Mouse (Mus musculus) stomach, postnatal 0 days (tissue): ENCODE measurements around the gene Hip1r. TPM values are rescaled to one million over a fixed set of nuclear protein-coding genes. Genes with fewer than 3 reads are reported as not detected.
A peak's percentile ranks its signal among the peaks of the same experiment; 100 is the strongest.

Source experiments
- ATAC-seq: fragments of 200-750 bp; cut with Nextera tagmentation; 2 replicates; pipeline ENCODE4 v1.8.0; 2017; ENCODE audit not compliant: low FRiP score, low TSS enrichment
- DNase-seq: peaks from one replicate; pipeline ENCODE4 v3.0.0-alpha.2; 2016; ENCODE audit warnings: low spot score
- H3K27ac ChIP-seq: fragments of 300-500 bp; sonication (generic); replicated peaks from 2 replicates; pipeline ENCODE4 v1.5.1; 2014; ENCODE audit warnings: mild to moderate bottlenecking, control low read depth
- H3K27me3 ChIP-seq: fragments of 300-500 bp; sonication (generic); 2 replicates; pipeline ENCODE4 v1.6.1; 2014; ENCODE audit warnings: low read length; ENCODE audit not compliant: control insufficient read depth, insufficient read depth
- H3K36me3 ChIP-seq: fragments of 300-500 bp; sonication (generic); 2 replicates; pipeline ENCODE4 v1.6.1; 2014; ENCODE audit warnings: low read length, mixed read lengths; ENCODE audit not compliant: control insufficient read depth, insufficient read depth
- H3K4me1 ChIP-seq: fragments of 300-500 bp; sonication (generic); replicated peaks from 2 replicates; pipeline ENCODE4 v1.6.1; 2014; ENCODE audit warnings: antibody characterized with exemption; ENCODE audit not compliant: control insufficient read depth, insufficient read depth
- H3K4me2 ChIP-seq: fragments of 300-500 bp; sonication (generic); replicated peaks from 2 replicates; pipeline ENCODE4 v1.6.1; 2014; ENCODE audit warnings: low read depth, mild to moderate bottlenecking, control low read depth, moderate library complexity
- H3K4me3 ChIP-seq: fragments of 300-500 bp; sonication (generic); 2 replicates; pipeline ENCODE4 v1.5.1; 2014; ENCODE audit warnings: low read depth, low read length, control low read depth
- H3K9ac ChIP-seq: fragments of 300-500 bp; sonication (generic); 2 replicates; pipeline ENCODE4 v1.6.1; 2014; ENCODE audit warnings: mild to moderate bottlenecking, low read length, control low read depth, mixed read lengths
- H3K9me3 ChIP-seq: fragments of 300-500 bp; sonication (generic); 2 replicates; pipeline ENCODE4 v1.6.1; 2016; ENCODE audit warnings: low read length; ENCODE audit not compliant: control insufficient read depth
- CTCF ChIP-seq: IDR thresholded peaks from 2 replicates; pipeline ENCODE4 v1.5.1; 2016; ENCODE audit warnings: antibody characterized with exemption, low read depth, mild to moderate bottlenecking, moderate library complexity
- EP300 ChIP-seq: optimal IDR thresholded peaks from 2 replicates; pipeline ENCODE3; 2016; ENCODE audit warnings: antibody characterized with exemption
- WGBS: fragments of 180-500 bp; shearing (Covaris S2); extraction: QIAGEN DNeasy Blood & Tissue Kit; methylation state at CpG from one replicate; pipeline ENCODE4 v1.1.7; 2014; 5-methylcytosine and 5-hydroxymethylcytosine counted together
- polyA plus RNA-seq: library from polyadenylated mRNA; unstranded; fragments of >200 nt; fragmentation: Nextera tagmentation; extraction: Ambion mirVana; gene quantifications from 2 replicates; pipeline ENCODE4 v1.2.1, GENCODE M21; 2015

Hip1r gene
- polyA plus RNA-seq, 1 experiment from 2014 or later, result 31.2 TPM

DNA sequence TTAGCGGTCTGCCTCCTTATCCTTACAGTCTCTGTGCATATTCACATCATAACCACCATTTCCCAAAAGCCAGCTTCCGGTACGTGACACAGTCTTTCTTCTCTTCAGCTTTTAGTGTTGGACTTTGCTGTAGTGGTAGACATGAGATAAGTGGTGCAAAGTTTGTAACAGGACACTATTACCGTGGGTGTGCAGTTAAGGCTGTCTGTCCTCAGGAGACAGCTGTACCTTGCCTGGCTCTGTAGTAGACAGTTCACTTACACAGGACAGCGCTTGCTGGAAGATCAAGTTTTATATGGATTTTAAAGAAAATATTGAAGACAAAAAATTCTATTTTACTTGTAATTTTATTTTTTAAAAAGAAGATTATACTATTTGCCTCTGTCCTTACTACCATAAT, 5.0 kb upstream of the Hip1r start:
- ATAC-seq (no peak), DNase-seq (no peak)
- H3K4me3 ChIP-seq, result no peak overlapping the region
- 59% methylated on average over 5 of the region's 5 CpGs for WGBS
- no peaks in the 10 kb centered on the region for H3K4me1 ChIP-seq
- no peak for TF ChIP-seq CTCF
- no peak for TF ChIP-seq EP300
- H3K4me2 ChIP-seq, result no peak overlapping the region
- H3K9ac ChIP-seq, result no peak overlapping the region
- H3K27ac ChIP-seq, result no peak overlapping the region
- H3K27me3 ChIP-seq, result no peaks in the 10 kb centered on the region
- H3K36me3 ChIP-seq, result no peaks in the 10 kb centered on the region
- no peaks in the 10 kb centered on the region for H3K9me3 ChIP-seq

DNA sequence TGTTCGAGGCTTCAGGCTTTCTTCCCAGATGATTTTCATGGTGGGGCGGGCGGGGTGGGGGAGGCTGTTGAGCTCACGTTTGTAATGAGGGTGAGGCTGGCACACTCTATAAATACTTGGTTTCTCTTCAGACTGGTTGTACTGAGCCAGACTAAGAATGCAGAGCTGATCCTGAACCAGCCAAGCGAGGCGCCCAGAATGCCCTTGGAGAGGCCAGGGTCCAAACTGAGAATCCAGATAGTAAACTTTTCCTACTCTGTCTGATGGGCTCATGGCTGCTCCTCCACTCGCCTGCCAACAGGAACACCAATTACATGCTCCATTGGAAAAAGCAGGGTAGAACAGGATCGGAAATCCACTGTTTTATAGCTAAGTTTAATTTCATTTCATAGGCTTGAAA, 4.2 kb upstream of the Hip1r start:
- DNase-seq (no peak), ATAC-seq (no peak)
- 0 out of 2 replicates have a peak overlapping the region, but pooled peaks have one; percentile 40 for H3K27ac ChIP-seq
- no peak overlapping the region for H3K4me2 ChIP-seq
- no peak overlapping the region for H3K4me3 ChIP-seq
- TF ChIP-seq CTCF, result no peak
- no peak for TF ChIP-seq EP300
- no peak overlapping the region for H3K9ac ChIP-seq
- H3K9me3 ChIP-seq, result no peaks in the 10 kb centered on the region
- H3K4me1 ChIP-seq, result no peaks in the 10 kb centered on the region
- WGBS, result 66% methylated on average over 8 of the region's 8 CpGs
- H3K27me3 ChIP-seq, result no peaks in the 10 kb centered on the region
- H3K36me3 ChIP-seq, result no peaks in the 10 kb centered on the region

- ATAC-seq, result no peak
Observed at GRCm38 (mm10) chr5:123970576-123970975, 2.9 kb upstream of the Hip1r start.

GRCm38 (mm10) chr5:123972453-123972852, 975 bp upstream of the Hip1r start:
- Histone ChIP-seq H3K4me3 (no peak overlapping the region), H3K36me3 (no peaks in the 10 kb centered on the region), H3K9ac (no peak overlapping the region), H3K4me1 (no peaks in the 10 kb centered on the region), H3K9me3 (no peaks in the 10 kb centered on the region), H3K27ac (no peak overlapping the region), H3K27me3 (no peaks in the 10 kb centered on the region), H3K4me2 (no peak overlapping the region)
- 65% methylated on average over 6 of the region's 6 CpGs for WGBS
- ATAC-seq, result no peak
- DNase-seq, result no peak
- TF ChIP-seq CTCF, result no peak
- no peak for TF ChIP-seq EP300

More at GRCm38 (mm10) chr5:123970576-123970975, 2.9 kb upstream of the Hip1r start:
- no peaks in the 10 kb centered on the region for H3K9me3 ChIP-seq
- no peaks in the 10 kb centered on the region for H3K4me1 ChIP-seq
- 85% methylated on average over 4 of the region's 4 CpGs for WGBS
- no peaks in the 10 kb centered on the region for H3K36me3 ChIP-seq
- no peak for DNase-seq
- no peak for TF ChIP-seq CTCF
- no peak for TF ChIP-seq EP300
- no peak overlapping the region for H3K9ac ChIP-seq
- H3K27ac ChIP-seq, result no peak overlapping the region
- H3K4me2 ChIP-seq, result no peak overlapping the region
- no peak overlapping the region for H3K4me3 ChIP-seq
- H3K27me3 ChIP-seq, result no peaks in the 10 kb centered on the region

DNA sequence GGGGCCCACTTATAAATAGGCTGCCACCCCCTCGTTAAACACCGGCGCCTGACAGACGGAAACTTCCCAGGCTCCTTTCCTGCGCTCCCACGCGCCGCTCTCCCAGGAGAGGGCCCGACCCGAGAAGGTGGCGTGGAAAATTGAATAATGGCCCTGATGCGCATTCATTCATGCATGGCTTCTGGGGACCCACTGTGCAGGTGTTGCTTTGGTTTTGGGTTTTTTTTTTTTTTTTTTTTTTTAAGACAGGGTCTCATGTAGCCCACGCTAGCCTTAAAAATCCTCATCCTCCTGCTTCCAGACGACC, 704 bp downstream of the Hip1r start:
- H3K27ac ChIP-seq, result peak overlapping the region; percentile 94
- ATAC-seq, result no peak
- under 1% methylated on average over 14 of the region's 14 CpGs for WGBS

DNA sequence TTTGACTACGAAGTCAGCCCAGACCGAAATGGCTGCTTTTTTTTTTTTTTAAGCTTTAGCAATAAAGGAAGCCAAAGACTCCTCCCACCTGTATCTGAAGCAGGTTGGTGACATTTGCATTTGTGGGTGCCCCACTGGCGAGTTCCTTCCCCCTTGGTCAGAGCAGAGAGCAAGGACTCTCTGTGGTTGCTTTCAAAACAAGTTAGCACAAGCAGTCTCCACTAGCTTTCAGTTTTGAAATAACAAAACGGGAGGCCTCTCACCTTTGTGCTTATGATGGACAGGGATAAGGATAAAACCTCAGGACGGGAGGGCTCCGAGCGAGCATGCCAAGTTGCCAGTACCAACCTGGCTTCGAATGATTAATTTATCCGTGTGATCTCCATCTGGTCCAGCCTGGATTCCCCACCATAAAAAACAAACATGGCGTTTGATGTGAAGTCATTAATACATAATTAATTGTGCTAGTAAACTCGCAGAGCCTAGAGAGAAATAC, 1.2 kb downstream of the Hip1r start:
- H3K9me3 ChIP-seq, result no peaks in the 10 kb centered on the region
- WGBS, result 14% methylated on average over 11 of the region's 11 CpGs

More for the DNA sequence above, 704 bp downstream of the Hip1r start:
- Histone ChIP-seq H3K9ac (peak overlapping the region; percentile 79), H3K4me3 (peak overlapping the region; percentile 65), H3K27me3 (no peaks in the 10 kb centered on the region), H3K4me1 (0 out of 2 replicates have a peak, but pooled peaks cover 3% of the 10 kb centered on the region), H3K4me2 (peak overlapping the region; percentile 88), H3K36me3 (no peaks in the 10 kb centered on the region), H3K9me3 (no peaks in the 10 kb centered on the region)
- no peak for DNase-seq
- TF ChIP-seq EP300 (no peak), CTCF (no peak)

More for the DNA sequence above, 1.2 kb downstream of the Hip1r start:
- DNase-seq (peak; percentile 50), ATAC-seq (no peak)
- Histone ChIP-seq H3K4me2 (peak overlapping the region; percentile 88), H3K4me3 (peak overlapping the region; percentile 65), H3K27me3 (no peaks in the 10 kb centered on the region), H3K36me3 (no peaks in the 10 kb centered on the region), H3K9ac (0 out of 2 replicates have a peak overlapping the region, but pooled peaks have one; percentile 23), H3K4me1 (0 out of 2 replicates have a peak, but pooled peaks cover 3% of the 10 kb centered on the region), H3K27ac (peak overlapping the region; percentile 94)
- TF ChIP-seq EP300 (peak; percentile 20), CTCF (no peak)
